Mouse (Mus musculus) lung, postnatal 0 days (tissue): ENCODE measurements around the gene Gm10563. TPM values are rescaled to one million over a fixed set of nuclear protein-coding genes. Genes with fewer than 3 reads are reported as not detected.

Experiments
- ATAC-seq: fragments of 200-750 bp; cut with Nextera tagmentation; 2 replicates; pipeline ENCODE4 v1.8.0; 2017; ENCODE audit warnings: moderate library complexity
- DNase-seq: peaks from one replicate; pipeline ENCODE4 v3.0.0-alpha.2; 2016; ENCODE audit warnings: low spot score
- H3K27ac ChIP-seq: fragments of 300-500 bp; sonication (generic); 2 replicates; pipeline ENCODE4 v1.5.1; 2014; ENCODE audit warnings: antibody characterized with exemption, mild to moderate bottlenecking, low read length, mixed read lengths
- H3K27me3 ChIP-seq: fragments of 300-500 bp; sonication (generic); replicated peaks from 2 replicates; pipeline ENCODE4 v1.6.1; 2014; ENCODE audit warnings: low read length, mixed read lengths; ENCODE audit not compliant: insufficient read depth
- H3K36me3 ChIP-seq: fragments of 300-500 bp; sonication (generic); 2 replicates; pipeline ENCODE4 v1.6.1; 2014; ENCODE audit warnings: low read length, mixed read lengths; ENCODE audit not compliant: insufficient read depth
- H3K4me1 ChIP-seq: fragments of 300-500 bp; sonication (generic); 2 replicates; pipeline ENCODE4 v1.6.1; 2014; ENCODE audit warnings: antibody characterized with exemption, low read depth, low read length, mixed read lengths; ENCODE audit not compliant: insufficient read depth
- H3K4me2 ChIP-seq: fragments of 300-500 bp; sonication (generic); replicated peaks from 2 replicates; pipeline ENCODE4 v1.6.1; 2014; ENCODE audit warnings: low read depth, mild to moderate bottlenecking, low read length, moderate library complexity, mixed read lengths
- H3K4me3 ChIP-seq: fragments of 300-500 bp; sonication (generic); 2 replicates; pipeline ENCODE4 v1.5.1; 2014; ENCODE audit warnings: low read depth, low read length
- H3K9ac ChIP-seq: fragments of 300-500 bp; sonication (generic); replicated peaks from 2 replicates; pipeline ENCODE4 v1.6.1; 2014; ENCODE audit warnings: low read depth, mild to moderate bottlenecking
- H3K9me3 ChIP-seq: fragments of 300-500 bp; sonication (generic); 2 replicates; pipeline ENCODE4 v1.6.1; 2016; ENCODE audit warnings: low read length, mixed read lengths
- CTCF ChIP-seq: IDR thresholded peaks from 2 replicates; pipeline ENCODE4 v1.5.1; 2016; ENCODE audit warnings: antibody characterized with exemption, mild to moderate bottlenecking
- EP300 ChIP-seq: IDR thresholded peaks from 2 replicates; pipeline ENCODE4 v1.6.1; 2016; ENCODE audit warnings: antibody characterized with exemption, mild to moderate bottlenecking, control low read depth
- WGBS: fragments of 180-500 bp; shearing (Covaris S2); extraction: QIAGEN DNeasy Blood & Tissue Kit; methylation state at CpG from one replicate; pipeline ENCODE4 v1.1.7; 2014; 5-methylcytosine and 5-hydroxymethylcytosine counted together
- polyA plus RNA-seq: library from polyadenylated mRNA; unstranded; fragments of >200 nt; fragmentation: Nextera tagmentation; extraction: Ambion mirVana; gene quantifications from 2 replicates; pipeline ENCODE4 v1.2.1, GENCODE M21; 2015

Gm10563 gene
- polyA plus RNA-seq, 1 experiment from 2014 or later: not detected

- no peak for ATAC-seq
- WGBS: 93% methylated on average over 5 of the region's 5 CpGs
Measured at GRCm38 (mm10) chr4:155589356-155589755, 55.9 kb downstream of the Gm10563 start.

GRCm38 (mm10) chr4:155582279-155582905 lies 62.8 kb downstream of the Gm10563 start:
- ATAC-seq (no peak), DNase-seq (no peak)
- WGBS: 89% methylated on average over 6 of the region's 6 CpGs
- no peak overlapping the region for H3K4me2 ChIP-seq
- H3K36me3 ChIP-seq: peaks cover 37% of the 10 kb centered on the region; the same call in 1 of the 2 replicates
- TF ChIP-seq EP300: no peak
- no peak for TF ChIP-seq CTCF
- H3K9me3 ChIP-seq: no peaks in the 10 kb centered on the region
- no peak overlapping the region for H3K9ac ChIP-seq
- H3K4me3 ChIP-seq: no peak overlapping the region
- no peaks in the 10 kb centered on the region for H3K4me1 ChIP-seq
- H3K27me3 ChIP-seq: no peaks in the 10 kb centered on the region
- no peak overlapping the region for H3K27ac ChIP-seq

More at GRCm38 (mm10) chr4:155589356-155589755, 55.9 kb downstream of the Gm10563 start:
- Histone ChIP-seq H3K4me3 (no peak overlapping the region), H3K36me3 (peaks cover 32% of the 10 kb centered on the region; the same call in 1 of the 2 replicates), H3K27ac (no peak overlapping the region), H3K9me3 (no peaks in the 10 kb centered on the region), H3K4me2 (no peak overlapping the region), H3K27me3 (no peaks in the 10 kb centered on the region), H3K9ac (no peak overlapping the region), H3K4me1 (no peaks in the 10 kb centered on the region)
- DNase-seq: no peak
- TF ChIP-seq EP300: no peak
- no peak for TF ChIP-seq CTCF

GRCm38 (mm10) chr4:155580420-155580819 lies 64.8 kb downstream of the Gm10563 start:
- no peak overlapping the region for H3K4me3 ChIP-seq
- DNase-seq (peak; percentile 42), ATAC-seq (no peak)
- TF ChIP-seq EP300: no peak
- TF ChIP-seq CTCF: peak; percentile 87
- WGBS: 25% methylated on average over 1 of the region's 1 CpGs
- H3K27ac ChIP-seq: no peak overlapping the region
- H3K9me3 ChIP-seq: no peaks in the 10 kb centered on the region
- peaks cover 35% of the 10 kb centered on the region; the same call in 1 of the 2 replicates for H3K36me3 ChIP-seq
- H3K4me1 ChIP-seq: no peaks in the 10 kb centered on the region
- no peaks in the 10 kb centered on the region for H3K27me3 ChIP-seq
- H3K9ac ChIP-seq: no peak overlapping the region
- no peak overlapping the region for H3K4me2 ChIP-seq

GRCm38 (mm10) chr4:155578336-155579125 lies 66.7 kb downstream of the Gm10563 start:
- DNase-seq: no peak
- Histone ChIP-seq H3K27me3 (no peaks in the 10 kb centered on the region), H3K36me3 (peaks cover 17% of the 10 kb centered on the region; the same call in 1 of the 2 replicates), H3K9me3 (no peaks in the 10 kb centered on the region), H3K4me3 (no peak overlapping the region), H3K9ac (no peak overlapping the region), H3K4me2 (no peak overlapping the region), H3K27ac (no peak overlapping the region), H3K4me1 (no peaks in the 10 kb centered on the region)
- 80% methylated on average over 7 of the region's 7 CpGs for WGBS
- TF ChIP-seq EP300 (no peak), CTCF (no peak)
- ATAC-seq: no peak

GRCm38 (mm10) chr4:155577741-155578140 lies 67.5 kb downstream of the Gm10563 start:
- Histone ChIP-seq H3K4me3 (no peak overlapping the region), H3K36me3 (peaks cover 16% of the 10 kb centered on the region; the same call in 1 of the 2 replicates), H3K27ac (no peak overlapping the region), H3K4me2 (no peak overlapping the region), H3K9me3 (no peaks in the 10 kb centered on the region), H3K27me3 (no peaks in the 10 kb centered on the region), H3K9ac (no peak overlapping the region), H3K4me1 (no peaks in the 10 kb centered on the region)
- DNase-seq (no peak), ATAC-seq (no peak)
- WGBS: 82% methylated on average over 5 of the region's 5 CpGs
- no peak for TF ChIP-seq CTCF
- no peak for TF ChIP-seq EP300

- 90% methylated on average over 9 of the region's 9 CpGs for WGBS
- Histone ChIP-seq H3K27me3 (no peaks in the 10 kb centered on the region), H3K4me2 (no peak overlapping the region), H3K9ac (no peak overlapping the region), H3K27ac (no peak overlapping the region), H3K36me3 (peaks cover 16% of the 10 kb centered on the region; the same call in 1 of the 2 replicates), H3K9me3 (no peaks in the 10 kb centered on the region), H3K4me3 (no peak overlapping the region), H3K4me1 (no peaks in the 10 kb centered on the region)
- no peak for DNase-seq
- TF ChIP-seq CTCF: no peak
- TF ChIP-seq EP300: no peak
- no peak for ATAC-seq
Measured at GRCm38 (mm10) chr4:155577132-155577531, 68.1 kb downstream of the Gm10563 start.
